Mouse (Mus musculus): ENCODE measurements around the gene Slc37a3.

GRCm38 (mm10) chr6:39284836-39285235, 92.6 kb downstream of the Slc37a3 start:
- TF ChIP-seq CTCF (IDR thresholded peaks at IDR 0.05; ENCODE audit: low read depth, low read length) (no peak), POLR2A (IDR thresholded peaks at IDR 0.05; ENCODE audit: extremely low read depth, insufficient read depth, low read length) (no peak)

All from liver, adult 2 months (tissue).